ENCODE assay signal across 19 mouse cellular contexts in genomic region chr9:27766446-27766845, GRCm38 (mm10). TPM values are rescaled to one million over a fixed set of nuclear protein-coding genes. Genes with fewer than 3 reads are reported as not detected.
DNase-seq lines count a peak whose midpoint lies in the region; ATAC-seq lines count a peak whose summit lies in the region.
"Had no signal": no experiment of that assay in that cellular context is flagged by ENCODE, and none has a peak within 500 bp of the region (broad histone marks: within the 10 kb centered on the region; RNA-seq: fewer than 3 reads in every experiment).

No protein-coding gene starts in this region.

- no peaks in the 10 kb centered on the region for H3K9me3 ChIP-seq in forebrain, embryonic 13.5 days (replicated peaks)
- no peaks in the 10 kb centered on the region for H3K9me3 ChIP-seq in forebrain, embryonic 11.5 days (ENCODE audit: control insufficient read depth, low read length)
- no peaks in the 10 kb centered on the region for H3K9me3 ChIP-seq in midbrain, embryonic 11.5 days (ENCODE audit: control insufficient read depth, low read length)
- H3K9me3 ChIP-seq: limb, embryonic 10.5 days; neural tube, embryonic 15.5 days had no signal

- WGBS in forebrain, embryonic 13.5 days: 54% methylated on average over 3 of the region's 3 CpGs
- 79% methylated on average over 3 of the region's 3 CpGs for WGBS in forebrain, embryonic 11.5 days
- 84% methylated on average over 3 of the region's 3 CpGs for WGBS in midbrain, embryonic 11.5 days

- H3K27me3 ChIP-seq in forebrain, embryonic 13.5 days: no peaks in the 10 kb centered on the region
- no peaks in the 10 kb centered on the region for H3K27me3 ChIP-seq in forebrain, embryonic 11.5 days (ENCODE audit: control insufficient read depth, insufficient read depth, low read length)
- no peaks in the 10 kb centered on the region for H3K27me3 ChIP-seq in midbrain, embryonic 11.5 days (ENCODE audit: control insufficient read depth, insufficient read depth, low read length)
- H3K27me3 ChIP-seq: neural tube, embryonic 15.5 days had no signal

- H3K4me2 ChIP-seq in forebrain, embryonic 13.5 days: no peak overlapping the region
- no peak overlapping the region for H3K4me2 ChIP-seq in forebrain, embryonic 11.5 days (ENCODE audit: low read depth, low read length, severe bottlenecking)
- no peak overlapping the region for H3K4me2 ChIP-seq in midbrain, embryonic 11.5 days
- H3K4me2 ChIP-seq: liver, embryonic 11.5 days; neural tube, embryonic 15.5 days had no signal

- H3K4me1 ChIP-seq in forebrain, embryonic 13.5 days: no peaks in the 10 kb centered on the region
- no peaks in the 10 kb centered on the region for H3K4me1 ChIP-seq in forebrain, embryonic 11.5 days (replicated peaks; ENCODE audit: control insufficient read depth, insufficient read depth, low read length)
- H3K4me1 ChIP-seq in midbrain, embryonic 11.5 days (ENCODE audit: control insufficient read depth, insufficient read depth, low read length): no peaks in the 10 kb centered on the region
- H3K4me1 ChIP-seq: limb, embryonic 10.5 days; neural tube, embryonic 15.5 days had no signal

- no peak overlapping the region for H3K4me3 ChIP-seq in forebrain, embryonic 13.5 days
- no peak overlapping the region for H3K4me3 ChIP-seq in forebrain, embryonic 11.5 days (ENCODE audit: low read depth, low read length)
- H3K4me3 ChIP-seq in midbrain, embryonic 11.5 days (ENCODE audit: low read depth, low read length): no peak overlapping the region
- H3K4me3 ChIP-seq: gastrocnemius, adult 2 months; limb, embryonic 10.5 days; myocyte; neural tube, embryonic 15.5 days had no signal

- no peaks in the 10 kb centered on the region for H3K36me3 ChIP-seq in forebrain, embryonic 13.5 days (ENCODE audit: poor library complexity, severe bottlenecking)
- no peaks in the 10 kb centered on the region for H3K36me3 ChIP-seq in forebrain, embryonic 11.5 days (ENCODE audit: control insufficient read depth, insufficient read depth, low read length)
- H3K36me3 ChIP-seq in midbrain, embryonic 11.5 days (ENCODE audit: control insufficient read depth, insufficient read depth, low read length): no peaks in the 10 kb centered on the region
- H3K36me3 ChIP-seq: limb, embryonic 10.5 days; neural tube, embryonic 15.5 days had no signal

- DNase-seq in forebrain, embryonic 11.5 days (ENCODE audit: low spot score): no peak
- DNase-seq in left cerebral cortex, adult 11 months (ENCODE audit: low spot score): peak; percentile 17
- DNase-seq in left cerebral cortex, adult 8-10 months (ENCODE audit: low spot score in 2 of 2): no peak
- peak; percentile 84 for DNase-seq in layer of hippocampus, adult 9-11 months
- peak; percentile 12 to 37 for DNase-seq in right cerebral cortex, postnatal 36 days (ENCODE audit: low spot score in 2 of 2)
- no peak for DNase-seq in midbrain, embryonic 11.5 days (ENCODE audit: low spot score, missing footprints)
- DNase-seq in lung, postnatal 14 days: no peak
- DNase-seq: gastrocnemius, adult 2 months; kidney, adult 8-10 months; kidney, postnatal 25 days; lung, adult 2 months; lung, postnatal 4 days; midbrain, embryonic 14.5 days had no signal

- H3K9ac ChIP-seq in forebrain, embryonic 13.5 days: no peak overlapping the region
- H3K9ac ChIP-seq in forebrain, embryonic 11.5 days (ENCODE audit: low read length): no peak overlapping the region
- H3K9ac ChIP-seq in midbrain, embryonic 11.5 days (ENCODE audit: low read length): no peak overlapping the region
- H3K9ac ChIP-seq: neural tube, embryonic 15.5 days had no signal

- H3K27ac ChIP-seq in forebrain, embryonic 13.5 days: no peak overlapping the region
- no peak overlapping the region for H3K27ac ChIP-seq in forebrain, embryonic 11.5 days (ENCODE audit: low read depth, low read length)
- no peak overlapping the region for H3K27ac ChIP-seq in midbrain, embryonic 11.5 days (ENCODE audit: low read depth, low read length)
- H3K27ac ChIP-seq: gastrocnemius, adult 2 months; limb, embryonic 10.5 days; neural tube, embryonic 15.5 days had no signal

- peak; percentile 50; the same call in 1 of the 2 replicates for ATAC-seq in forebrain, embryonic 13.5 days
- no peak for ATAC-seq in forebrain, embryonic 11.5 days (replicated peaks; ENCODE audit: low FRiP score)
- ATAC-seq in midbrain, embryonic 11.5 days (ENCODE audit: low FRiP score): no peak

RNA-seq across cellular contexts. Expression of gene Opcml, which starts 24.1 kb away (rescaled TPM):
- polyA plus RNA-seq in forebrain, embryonic 13.5 days (2015; fragmentation: Nextera tagmentation; extraction: Ambion mirVana): 14.1 and 15.9 TPM in 2 replicates
- 2.4 and 2.9 TPM in 2 replicates for polyA plus RNA-seq in forebrain, embryonic 11.5 days (2014; fragmentation: Nextera tagmentation; extraction: Ambion mirVana)
- total RNA-seq in left cerebral cortex, adult 8-10 months (2022): 100 to 1,000 TPM; 202 to 222 (median 210) TPM
- 3.2 and 3.4 TPM in 2 replicates for polyA plus RNA-seq in midbrain, embryonic 11.5 days (2014; fragmentation: Nextera tagmentation; extraction: Ambion mirVana)
- total RNA-seq: MEL had no signal
- polyA plus RNA-seq: myocyte had no signal

Comparison
In these comparisons a context has a peak if more than half of its experiments do, and no peak if none do; other contexts are left out.
1. DNase-seq: peak in left cerebral cortex, adult 11 months (single experiment), layer of hippocampus, adult 9-11 months (single experiment) and right cerebral cortex, postnatal 36 days (2 of 2); none in forebrain, embryonic 11.5 days (single experiment), left cerebral cortex, adult 8-10 months (0 of 2), midbrain, embryonic 11.5 days (single experiment) and lung, postnatal 14 days (single experiment).